Mouse (Mus musculus) ES-Bruce4 (cell line): ENCODE results near the gene Notch4. TPM values are rescaled to one million over a fixed set of nuclear protein-coding genes. Genes with fewer than 3 reads are reported as not detected.

Source experiments
- H3K27ac ChIP-seq: 2 replicates; pipeline ENCODE4 v1.5.1; 2012; ENCODE audit warnings: low read length, inconsistent platforms; ENCODE audit not compliant: insufficient read depth
- H3K27me3 ChIP-seq: 2 replicates; pipeline ENCODE4 v1.6.1; 2012; ENCODE audit warnings: mild to moderate bottlenecking, low read length, inconsistent platforms; ENCODE audit not compliant: control insufficient read depth, poor library complexity, insufficient read depth, severe bottlenecking
- H3K36me3 ChIP-seq: 2 replicates; pipeline ENCODE4 v1.6.1; 2012; ENCODE audit warnings: inconsistent platforms, mild to moderate bottlenecking, low read length, moderate library complexity; ENCODE audit not compliant: control insufficient read depth, poor library complexity, insufficient read depth, severe bottlenecking
- H3K4me1 ChIP-seq: one replicate; pipeline ENCODE4 v1.8.1; 2011; ENCODE audit warnings: low read length; ENCODE audit not compliant: control insufficient read depth, insufficient read depth
- H3K4me3 ChIP-seq: 2 replicates; pipeline ENCODE4 v1.5.1; 2011; ENCODE audit warnings: low read depth, mild to moderate bottlenecking, low read length
- H3K9ac ChIP-seq: 2 replicates; pipeline ENCODE4 v1.6.1; 2012; ENCODE audit warnings: low read depth, mild to moderate bottlenecking, inconsistent platforms; ENCODE audit not compliant: poor library complexity, severe bottlenecking
- H3K9me3 ChIP-seq: replicated peaks from 2 replicates; pipeline ENCODE4 v1.6.1; 2012; ENCODE audit warnings: mild to moderate bottlenecking, low read length, inconsistent platforms; ENCODE audit not compliant: control insufficient read depth, poor library complexity, insufficient read depth, severe bottlenecking
- CTCF ChIP-seq: IDR thresholded peaks from one replicate; pipeline ENCODE4 v1.8.1; 2011; ENCODE audit warnings: low read depth, low read length
- EP300 ChIP-seq: IDR thresholded peaks from 2 replicates; pipeline ENCODE4 v1.6.1; 2011; ENCODE audit warnings: low read depth, low read length; ENCODE audit not compliant: insufficient read depth
- POLR2A ChIP-seq: IDR thresholded peaks from one replicate; pipeline ENCODE4 v1.8.1; 2011; ENCODE audit warnings: low read length; ENCODE audit not compliant: insufficient read depth
- polyA plus RNA-seq: library from polyadenylated mRNA; stranded (reverse); fragments of >200 nt; gene quantifications from 2 replicates; pipeline ENCODE4 v1.2.4, GENCODE M21; 2011; ENCODE audit warnings: low read depth; ENCODE audit not compliant: missing spikeins, insufficient read depth, insufficient read length

Notch4 gene
- polyA plus RNA-seq, 1 experiment: 7.0 TPM

DNA sequence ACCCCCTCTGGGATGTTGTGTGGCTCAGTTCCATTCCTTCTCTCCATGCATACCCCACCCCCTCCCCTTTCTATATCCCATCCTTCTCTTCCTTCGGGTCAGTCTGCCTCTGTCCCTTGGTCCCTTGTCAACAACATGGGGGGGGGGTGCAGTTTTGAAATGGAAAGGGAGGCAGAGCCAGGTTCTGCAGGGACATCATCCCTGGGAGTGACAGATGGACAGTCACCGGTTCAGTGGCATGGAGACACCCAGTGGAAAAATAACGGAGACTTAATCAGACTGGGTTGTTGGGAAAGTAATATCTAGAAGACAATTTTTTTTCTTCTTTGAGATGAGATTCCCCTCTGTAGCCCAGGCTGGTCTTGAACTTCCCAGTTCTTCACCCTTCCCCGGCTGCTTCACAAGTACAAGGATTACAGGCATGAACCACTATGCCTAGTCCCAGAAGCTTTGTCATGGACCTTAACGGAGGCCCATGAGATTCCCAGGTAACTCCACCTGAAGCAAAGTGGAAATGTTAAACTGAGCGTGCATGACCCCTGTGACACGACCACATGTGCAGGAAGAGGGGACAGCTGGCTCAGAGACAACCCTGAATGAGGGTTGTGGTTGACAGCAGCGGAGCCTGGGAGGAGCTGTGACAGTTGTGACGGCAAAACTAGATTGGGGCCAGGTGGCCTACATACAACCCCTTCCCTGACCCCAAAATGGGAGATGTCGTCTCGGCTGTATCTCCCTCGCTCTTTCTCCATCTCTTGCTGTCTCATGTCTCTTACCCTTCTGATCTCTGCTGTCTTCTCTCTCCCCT is 65.9 kb downstream of the Notch4 start:
- Histone ChIP-seq H3K27me3 (peaks cover 4% of the 10 kb centered on the region; the same call in 1 of the 2 replicates), H3K4me3 (no peak overlapping the region), H3K4me1 (peaks cover 1% of the 10 kb centered on the region), H3K36me3 (no peaks in the 10 kb centered on the region), H3K27ac (no peak overlapping the region), H3K9me3 (no peaks in the 10 kb centered on the region), H3K9ac (peak overlapping the region; percentile 49; the same call in 1 of the 2 replicates)
- TF ChIP-seq EP300: no peak
- TF ChIP-seq CTCF: no peak
- TF ChIP-seq POLR2A: no peak

DNA sequence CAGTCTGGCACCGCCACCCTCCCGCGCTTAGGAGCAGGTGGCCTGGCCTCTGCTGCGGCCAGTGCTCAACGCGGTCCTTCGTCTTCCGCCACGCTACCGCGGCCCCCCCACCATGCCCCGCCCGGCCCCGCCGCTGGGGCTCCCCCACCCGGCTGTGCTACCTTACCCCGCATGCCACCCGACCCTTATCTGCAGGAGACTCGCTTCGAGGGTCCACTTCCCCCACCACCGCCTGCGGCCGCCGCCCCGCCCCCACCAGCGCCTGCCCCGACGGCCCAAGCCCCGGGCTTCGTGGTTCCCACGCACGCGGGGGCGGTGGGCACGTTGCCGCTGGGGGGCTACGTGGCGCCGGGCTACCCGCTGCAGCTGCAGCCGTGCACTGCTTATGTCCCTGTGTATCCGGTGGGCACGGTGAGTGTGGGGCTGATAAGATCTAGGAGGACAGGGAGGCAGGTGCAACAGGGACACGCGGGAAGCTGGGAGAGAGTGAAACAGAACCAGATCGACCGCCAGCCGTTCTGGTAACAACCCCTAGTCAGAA is 66.8 kb downstream of the Notch4 start:
- H3K36me3 ChIP-seq: no peaks in the 10 kb centered on the region
- no peaks in the 10 kb centered on the region for H3K9me3 ChIP-seq
- peak overlapping the region; percentile 49 for H3K9ac ChIP-seq
- no peaks in the 10 kb centered on the region for H3K4me1 ChIP-seq
- peak overlapping the region; percentile 14; the same call in 1 of the 2 replicates for H3K4me3 ChIP-seq
- TF ChIP-seq EP300 (no peak), POLR2A (no peak), CTCF (no peak)
- H3K27me3 ChIP-seq: peaks cover 4% of the 10 kb centered on the region; the same call in 1 of the 2 replicates
- H3K27ac ChIP-seq: no peak overlapping the region

DNA sequence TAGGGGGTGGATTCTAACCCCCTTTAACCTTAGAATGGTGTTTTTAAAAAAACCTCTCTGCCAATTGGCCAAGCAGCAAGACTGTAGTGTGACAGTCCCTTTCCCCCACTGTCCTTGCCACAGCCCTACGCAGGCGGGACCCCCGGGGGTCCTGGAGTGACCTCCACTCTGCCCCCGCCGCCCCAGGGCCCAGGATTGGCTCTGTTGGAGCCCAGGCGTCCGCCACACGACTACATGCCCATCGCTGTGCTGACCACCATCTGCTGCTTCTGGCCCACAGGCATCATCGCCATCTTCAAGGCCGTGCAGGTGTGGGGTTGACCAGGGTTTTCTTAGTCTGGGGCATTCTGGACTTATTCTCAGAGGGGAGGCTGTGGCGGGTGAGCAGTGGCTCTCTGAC is 67.6 kb downstream of the Notch4 start:
- H3K9me3 ChIP-seq: no peaks in the 10 kb centered on the region
- H3K36me3 ChIP-seq: no peaks in the 10 kb centered on the region
- H3K4me3 ChIP-seq: peak overlapping the region; percentile 43
- peaks cover 4% of the 10 kb centered on the region; the same call in 1 of the 2 replicates for H3K27me3 ChIP-seq
- no peaks in the 10 kb centered on the region for H3K4me1 ChIP-seq
- no peak overlapping the region for H3K27ac ChIP-seq
- TF ChIP-seq EP300 (no peak), POLR2A (no peak), CTCF (no peak)
- peak overlapping the region; percentile 20; the same call in 1 of the 2 replicates for H3K9ac ChIP-seq

DNA sequence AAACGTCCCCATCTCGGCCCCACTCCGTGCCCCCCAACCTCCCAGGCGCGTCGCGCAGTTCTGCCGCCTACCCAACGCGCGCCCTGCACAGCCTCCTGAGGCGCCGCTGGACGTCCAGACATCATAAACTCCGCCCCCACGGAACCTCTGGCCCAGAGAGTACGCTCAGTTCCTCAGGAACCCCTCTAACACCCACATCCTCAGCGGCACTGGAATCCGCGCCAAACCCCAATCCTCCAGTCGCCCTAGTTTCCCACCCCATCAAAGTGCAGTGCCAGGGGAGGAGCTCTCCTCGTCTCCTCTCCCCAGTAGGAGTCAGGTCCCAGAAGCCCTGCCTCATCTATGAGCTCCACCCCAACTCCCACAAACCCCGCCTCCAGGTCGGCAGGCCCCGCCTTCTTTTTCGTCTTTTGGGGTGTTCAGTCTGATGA is 68.2 kb downstream of the Notch4 start:
- Histone ChIP-seq H3K27me3 (peaks cover 4% of the 10 kb centered on the region; the same call in 1 of the 2 replicates), H3K4me3 (peak overlapping the region; percentile 75), H3K9ac (peak overlapping the region; percentile 31), H3K4me1 (no peaks in the 10 kb centered on the region), H3K9me3 (no peaks in the 10 kb centered on the region), H3K36me3 (no peaks in the 10 kb centered on the region), H3K27ac (no peak overlapping the region)
- TF ChIP-seq POLR2A (peak; percentile 35), CTCF (no peak)

DNA sequence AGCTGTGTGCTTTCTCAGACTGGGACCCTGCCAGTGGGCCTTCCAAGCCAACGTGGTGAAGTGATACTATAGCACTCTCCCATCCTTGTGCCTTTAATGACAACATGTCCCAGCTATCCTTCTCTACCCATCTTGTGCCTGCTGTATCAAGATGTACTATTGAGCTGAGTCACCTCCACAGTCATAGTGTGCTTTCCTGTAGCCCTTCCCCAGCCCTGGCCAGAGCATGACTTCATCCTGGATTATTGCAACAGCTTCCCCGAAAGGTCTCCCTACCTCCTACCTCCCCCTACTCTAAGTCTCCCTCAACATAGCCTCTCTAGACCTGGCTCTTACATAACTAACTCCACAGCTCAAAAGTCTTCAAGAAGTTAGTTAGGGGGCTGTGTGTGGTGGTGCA is 71.6 kb downstream of the Notch4 start:
- H3K4me1 ChIP-seq: no peaks in the 10 kb centered on the region

DNA sequence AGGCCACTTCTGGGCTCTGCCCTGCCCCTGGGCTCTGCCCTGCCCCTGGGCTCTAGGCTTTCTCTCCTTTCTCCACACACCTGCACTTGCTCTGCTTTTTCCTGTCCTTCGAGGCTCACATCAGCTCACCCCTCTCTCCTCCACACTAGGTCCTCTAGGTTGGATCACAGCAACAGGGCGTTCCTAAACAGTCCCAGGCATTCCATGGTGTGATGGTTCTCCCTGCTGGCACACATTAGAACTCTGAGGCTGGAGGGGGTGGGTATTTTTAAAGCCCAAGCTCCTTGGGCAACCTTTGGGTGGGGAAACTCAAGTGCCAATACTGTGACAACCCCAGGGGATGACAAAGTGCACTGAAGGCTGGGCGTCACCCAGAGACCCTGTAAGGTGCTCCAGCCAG is 73.4 kb downstream of the Notch4 start:
- H3K4me3 ChIP-seq: no peak overlapping the region
- no peak overlapping the region for H3K9ac ChIP-seq
- H3K9me3 ChIP-seq: no peaks in the 10 kb centered on the region
- no peaks in the 10 kb centered on the region for H3K27me3 ChIP-seq
- no peak overlapping the region for H3K27ac ChIP-seq
- no peaks in the 10 kb centered on the region for H3K36me3 ChIP-seq
- TF ChIP-seq EP300 (no peak), POLR2A (no peak), CTCF (no peak)
- no peaks in the 10 kb centered on the region for H3K4me1 ChIP-seq

More for the DNA sequence above, 71.6 kb downstream of the Notch4 start:
- H3K27me3 ChIP-seq: peaks cover 2% of the 10 kb centered on the region; the same call in 1 of the 2 replicates
- no peak overlapping the region for H3K27ac ChIP-seq
- H3K9me3 ChIP-seq: no peaks in the 10 kb centered on the region
- TF ChIP-seq CTCF (no peak), POLR2A (no peak), EP300 (no peak)
- H3K4me3 ChIP-seq: no peak overlapping the region
- no peaks in the 10 kb centered on the region for H3K36me3 ChIP-seq
- H3K9ac ChIP-seq: no peak overlapping the region

Other genes with a start within 250 kb of the Notch4 start
- gene H2-Eb2, start 238.6 kb upstream of the Notch4 start, polyA plus RNA-seq: not detected in 2 replicates
- not detected in 2 replicates for gene Btnl2, start 209.4 kb upstream of the Notch4 start, polyA plus RNA-seq
- gene Btnl1, start 187.1 kb upstream of the Notch4 start, polyA plus RNA-seq: 0.28 TPM in 1 of 2 replicates, not detected in the other
- not detected in 2 replicates for gene BC051142, start 165.4 kb upstream of the Notch4 start, polyA plus RNA-seq
- not detected in 2 replicates for gene Btnl4, start 87.0 kb upstream of the Notch4 start, polyA plus RNA-seq
- not detected in 2 replicates for gene Btnl6, start 46.9 kb upstream of the Notch4 start, polyA plus RNA-seq
- 3.9 and 4.2 TPM in 2 replicates for gene Gpsm3, start 25.5 kb downstream of the Notch4 start, polyA plus RNA-seq
- gene Pbx2, start 27.0 kb downstream of the Notch4 start, polyA plus RNA-seq: 66.1 and 73.0 TPM in 2 replicates
- gene Ager, start 33.6 kb downstream of the Notch4 start, polyA plus RNA-seq: 1.4 and 2.5 TPM in 2 replicates
- gene Rnf5, start 39.4 kb downstream of the Notch4 start, polyA plus RNA-seq: 74.3 and 75.9 TPM in 2 replicates
- gene Agpat1, start 40.0 kb downstream of the Notch4 start, polyA plus RNA-seq: 66.8 and 81.7 TPM in 2 replicates
- 0.85 and 1.1 TPM in 2 replicates for gene Egfl8, start 51.7 kb downstream of the Notch4 start, polyA plus RNA-seq
- gene Ppt2, start 64.2 kb downstream of the Notch4 start, polyA plus RNA-seq: 26.7 and 29.2 TPM in 2 replicates
- gene Prrt1, start 65.3 kb downstream of the Notch4 start, polyA plus RNA-seq: not detected in 2 replicates
- 11.0 and 16.5 TPM in 2 replicates for gene Fkbpl, start 80.5 kb downstream of the Notch4 start, polyA plus RNA-seq
- gene Atf6b, start 82.9 kb downstream of the Notch4 start, polyA plus RNA-seq: 31.3 and 32.0 TPM in 2 replicates
- gene Tnxb, start 106.3 kb downstream of the Notch4 start, polyA plus RNA-seq: 0.13 and 0.15 TPM in 2 replicates
- gene C4b, start 179.6 kb downstream of the Notch4 start, polyA plus RNA-seq: 0.12 and 0.23 TPM in 2 replicates
- not detected in 2 replicates for gene Cyp21a1, start 240.3 kb downstream of the Notch4 start, polyA plus RNA-seq